Mouse (Mus musculus): Measurements from ENCODE around the gene Galk1.
A peak's percentile ranks its signal among the peaks of the same experiment; 100 is the strongest.
"Not testable (repeated sequence)": the region's sequence is repeated elsewhere in the genome, so short reads cannot be mapped to it uniquely, and the experiment has no call there.

- TF ChIP-seq CTCF (IDR thresholded peaks at IDR 0.05; ENCODE audit: low read depth), result not testable (repeated sequence)
- 0 out of 2 replicates have a peak, but pooled peaks have one; percentile 27 for TF ChIP-seq EP300 (IDR thresholded peaks at IDR 0.05; ENCODE audit: low read depth)
These were observed 10.7 kb upstream of the Galk1 start for GRCm38 (mm10) chr11:116023074-116023770.
